Mouse (Mus musculus): ENCODE results near the gene Lipn. TPM values are rescaled to one million over a fixed set of nuclear protein-coding genes. Genes with fewer than 3 reads are reported as not detected.

Gene Lipn
- polyA plus RNA-seq, 1 experiment: not detected

DNA sequence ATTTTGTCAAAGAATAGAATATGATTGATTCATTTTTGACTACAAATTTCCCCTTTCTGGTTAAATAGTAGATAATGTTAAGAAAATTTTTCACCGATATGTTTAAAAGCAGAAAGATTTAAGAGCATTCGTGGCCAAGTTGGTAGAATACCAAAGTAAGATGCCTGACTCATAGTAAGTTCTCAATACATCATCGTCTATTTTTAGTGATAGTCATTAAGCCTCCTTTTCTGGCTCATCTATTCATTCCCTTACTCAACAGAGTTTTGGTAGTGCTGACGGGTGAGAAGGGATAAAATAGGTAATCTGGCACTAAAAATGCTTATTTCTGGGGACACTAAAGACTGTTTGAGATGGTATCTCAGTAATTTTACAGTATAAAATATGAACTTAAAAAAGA lies 3.1 kb upstream of the Lipn start:
- no peak for TF ChIP-seq CTCF (IDR thresholded peaks at IDR 0.05; ENCODE audit: borderline replicate concordance, insufficient read depth, low read depth, low read length)
- TF ChIP-seq POLR2A (IDR thresholded peaks at IDR 0.05; ENCODE audit: borderline replicate concordance, insufficient read depth, low read length): no peak
- WGBS: 88% methylated on average over 4 of the region's 4 CpGs
- H3K4me1 ChIP-seq (ENCODE audit: control insufficient read depth, insufficient read depth, low read length): no peaks in the 10 kb centered on the region
- H3K27me3 ChIP-seq (ENCODE audit: control insufficient read depth, insufficient read depth, low read length): no peaks in the 10 kb centered on the region
- no peak for DNase-seq
- no peak overlapping the region for H3K4me3 ChIP-seq (replicated peaks; ENCODE audit: insufficient read depth, low read depth, low read length)
- no peak overlapping the region for H3K27ac ChIP-seq (ENCODE audit: insufficient read depth, low read length)

DNA sequence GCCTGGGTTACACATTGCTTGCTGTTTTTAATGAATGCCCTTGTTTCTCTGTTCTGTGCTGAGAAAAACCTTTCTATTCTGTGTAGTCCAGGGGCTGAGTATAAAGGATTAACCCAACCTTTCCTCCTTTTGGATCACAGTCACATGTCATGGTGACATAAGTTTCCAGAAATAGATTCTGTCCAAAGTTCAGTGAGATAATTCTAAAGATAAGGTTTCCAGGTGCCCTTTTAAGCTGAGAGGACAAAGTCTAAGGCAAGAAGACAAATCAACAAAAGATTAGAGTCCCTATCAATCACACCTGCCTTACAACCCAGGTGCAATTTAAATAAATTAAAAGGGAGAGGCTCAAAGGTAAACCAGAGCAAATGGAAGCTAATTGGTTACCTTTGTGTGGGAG lies 7.1 kb downstream of the Lipn start:
- no peak overlapping the region for H3K27ac ChIP-seq (ENCODE audit: insufficient read depth, low read length)
- no peak overlapping the region for H3K4me3 ChIP-seq (replicated peaks; ENCODE audit: insufficient read depth, low read depth, low read length)
- no peaks in the 10 kb centered on the region for H3K4me1 ChIP-seq (ENCODE audit: control insufficient read depth, insufficient read depth, low read length)
- DNase-seq: no peak
- TF ChIP-seq CTCF (IDR thresholded peaks at IDR 0.05; ENCODE audit: borderline replicate concordance, insufficient read depth, low read depth, low read length): no peak
- H3K27me3 ChIP-seq (ENCODE audit: control insufficient read depth, insufficient read depth, low read length): no peaks in the 10 kb centered on the region

DNA sequence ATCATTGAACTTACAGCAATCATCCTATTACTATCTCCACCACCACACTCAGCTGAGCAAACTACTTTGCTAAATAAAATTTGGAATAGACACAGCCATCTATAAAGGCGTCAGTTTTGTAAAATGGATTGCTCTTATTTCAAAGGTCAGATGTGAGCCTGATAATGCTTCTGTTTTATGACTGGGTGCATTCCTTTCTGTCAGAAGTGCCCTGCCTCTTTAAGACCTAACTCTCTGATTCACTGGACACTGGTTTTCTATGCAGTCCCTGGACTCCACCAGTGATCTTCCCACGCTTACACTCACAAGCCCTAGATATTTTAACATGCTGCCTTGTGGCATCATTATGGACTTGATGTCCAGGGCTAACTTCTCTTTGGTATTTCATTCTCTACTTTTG lies 11.0 kb downstream of the Lipn start:
- no peaks in the 10 kb centered on the region for H3K4me1 ChIP-seq (ENCODE audit: control insufficient read depth, insufficient read depth, low read length)
- H3K27me3 ChIP-seq (ENCODE audit: control insufficient read depth, insufficient read depth, low read length): no peaks in the 10 kb centered on the region
- TF ChIP-seq CTCF (IDR thresholded peaks at IDR 0.05; ENCODE audit: borderline replicate concordance, insufficient read depth, low read depth, low read length) (no peak), POLR2A (IDR thresholded peaks at IDR 0.05; ENCODE audit: borderline replicate concordance, insufficient read depth, low read length) (no peak)
- WGBS: 82% methylated on average over 2 of the region's 2 CpGs
- no peak overlapping the region for H3K4me3 ChIP-seq (replicated peaks; ENCODE audit: insufficient read depth, low read depth, low read length)
- no peak for DNase-seq
- no peak overlapping the region for H3K27ac ChIP-seq (ENCODE audit: insufficient read depth, low read length)

DNA sequence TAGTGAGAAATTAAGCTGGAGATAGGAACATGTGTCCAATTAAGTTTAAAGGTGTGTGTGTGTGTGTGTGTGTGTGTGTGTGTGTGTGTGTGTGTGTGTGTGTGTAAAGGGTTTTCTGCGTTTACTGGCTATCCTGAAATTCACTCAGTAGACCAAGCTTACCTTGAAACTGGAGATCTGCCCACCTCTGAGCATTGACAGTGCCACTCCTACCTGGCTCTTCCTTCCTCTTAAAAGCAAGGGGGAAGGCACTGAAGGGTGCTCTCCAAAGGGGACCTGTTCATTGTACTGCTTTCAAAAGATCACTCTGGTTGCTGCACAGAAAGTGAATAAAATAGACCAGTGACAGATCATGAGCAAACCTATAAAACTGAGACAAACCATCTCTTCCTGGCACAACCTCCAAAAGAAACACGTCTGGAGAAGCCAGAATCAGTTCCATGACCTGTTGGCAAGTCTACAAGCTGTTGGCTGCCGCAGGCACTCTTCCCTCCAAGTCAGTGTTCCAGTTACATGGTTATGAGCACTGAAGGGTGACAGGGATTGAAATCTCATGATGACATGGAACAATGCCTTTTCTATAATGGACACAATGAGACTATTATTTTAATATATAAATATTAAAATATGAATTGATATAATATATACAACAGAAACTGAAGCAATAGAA lies 22.0 kb downstream of the Lipn start:
- Histone ChIP-seq H3K4me1 (ENCODE audit: control insufficient read depth, insufficient read depth, low read length) (no peaks in the 10 kb centered on the region), H3K27me3 (ENCODE audit: control insufficient read depth, insufficient read depth, low read length) (no peaks in the 10 kb centered on the region), H3K4me3 (replicated peaks; ENCODE audit: insufficient read depth, low read depth, low read length) (no peak overlapping the region), H3K27ac (ENCODE audit: insufficient read depth, low read length) (no peak overlapping the region)
- 10% methylated on average over 3 of the region's 3 CpGs for WGBS
- DNase-seq: peak in 1 of 2 experiments; percentile 4
- TF ChIP-seq POLR2A (IDR thresholded peaks at IDR 0.05; ENCODE audit: borderline replicate concordance, insufficient read depth, low read length): no peak
- TF ChIP-seq CTCF (IDR thresholded peaks at IDR 0.05; ENCODE audit: borderline replicate concordance, insufficient read depth, low read depth, low read length): no peak

DNA sequence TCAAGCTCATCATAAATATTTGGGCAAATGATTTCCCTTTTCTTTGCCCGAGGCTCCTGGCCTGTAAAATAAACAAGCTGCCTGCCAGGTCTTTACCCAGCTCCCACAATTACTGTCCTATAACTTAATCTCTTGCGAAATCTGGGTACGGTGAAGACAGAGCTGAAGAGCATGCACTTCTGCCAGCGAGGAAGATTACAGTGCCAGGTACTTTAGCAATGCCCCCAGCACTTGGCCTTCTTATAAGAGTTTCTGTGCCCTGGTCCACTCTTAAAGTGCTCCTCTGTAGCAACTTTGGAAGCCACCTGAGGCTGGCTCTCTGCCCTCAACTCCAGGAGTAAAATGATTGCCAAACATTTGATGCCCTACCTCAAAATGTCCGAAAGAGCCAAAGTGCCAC lies 28.2 kb downstream of the Lipn start:
- WGBS: 37% methylated on average over 5 of the region's 5 CpGs
- DNase-seq: no peak
- H3K27ac ChIP-seq (ENCODE audit: insufficient read depth, low read length): no peak overlapping the region
- no peaks in the 10 kb centered on the region for H3K4me1 ChIP-seq (ENCODE audit: control insufficient read depth, insufficient read depth, low read length)
- no peak overlapping the region for H3K4me3 ChIP-seq (replicated peaks; ENCODE audit: insufficient read depth, low read depth, low read length)
- no peaks in the 10 kb centered on the region for H3K27me3 ChIP-seq (ENCODE audit: control insufficient read depth, insufficient read depth, low read length)
- TF ChIP-seq CTCF (IDR thresholded peaks at IDR 0.05; ENCODE audit: borderline replicate concordance, insufficient read depth, low read depth, low read length) (no peak), POLR2A (IDR thresholded peaks at IDR 0.05; ENCODE audit: borderline replicate concordance, insufficient read depth, low read length) (no peak)

DNA sequence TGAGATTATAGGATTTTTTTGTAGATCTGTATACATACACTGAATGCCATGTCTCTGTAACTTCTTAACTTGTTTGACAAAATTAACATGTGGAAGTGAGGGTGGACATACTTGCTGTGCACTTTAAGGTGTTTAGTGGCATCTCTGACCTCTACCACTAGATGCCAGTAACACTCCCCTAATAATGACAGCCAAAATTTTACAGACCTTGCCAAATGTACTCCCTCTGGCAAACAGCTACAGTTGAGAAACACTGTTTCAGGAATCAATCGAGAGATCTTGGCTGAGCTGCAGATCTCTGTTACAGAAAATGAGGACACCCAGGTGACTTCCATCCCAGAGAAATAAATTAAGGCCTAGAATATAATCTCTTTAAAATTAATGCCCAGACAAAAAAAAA lies 29.1 kb downstream of the Lipn start:
- TF ChIP-seq CTCF (IDR thresholded peaks at IDR 0.05; ENCODE audit: borderline replicate concordance, insufficient read depth, low read depth, low read length) (no peak), POLR2A (IDR thresholded peaks at IDR 0.05; ENCODE audit: borderline replicate concordance, insufficient read depth, low read length) (no peak)
- DNase-seq: no peak
- WGBS: 0% methylated on average over 1 of the region's 1 CpGs
- Histone ChIP-seq H3K4me3 (replicated peaks; ENCODE audit: insufficient read depth, low read depth, low read length) (no peak overlapping the region), H3K27ac (ENCODE audit: insufficient read depth, low read length) (no peak overlapping the region), H3K4me1 (ENCODE audit: control insufficient read depth, insufficient read depth, low read length) (no peaks in the 10 kb centered on the region), H3K27me3 (ENCODE audit: control insufficient read depth, insufficient read depth, low read length) (no peaks in the 10 kb centered on the region)

DNA sequence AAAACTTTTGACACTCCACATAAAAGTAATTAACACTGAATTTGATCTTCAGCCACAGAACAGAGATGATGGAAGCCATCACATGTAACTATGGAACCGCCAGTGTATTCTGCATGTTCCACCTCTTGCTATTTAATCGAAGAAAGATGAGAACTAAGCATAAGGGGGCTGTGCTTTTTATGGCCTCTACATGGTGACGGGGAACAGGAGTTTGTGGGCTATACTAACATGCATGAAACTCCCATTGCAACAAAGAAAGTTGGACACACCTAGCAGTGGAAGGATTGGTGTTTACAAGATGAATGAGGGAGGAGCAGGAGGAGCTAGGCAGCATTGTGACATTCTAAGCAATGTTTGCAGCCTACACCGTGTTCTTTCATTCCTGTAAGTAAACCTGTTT lies 33.5 kb downstream of the Lipn start, which contains the start of gene Lipm:
TSS of gene Lipm (plus strand) at position 301 of the 400 bp plus-strand sequence.
- DNase-seq: no peak
- 88% methylated on average over 4 of the region's 4 CpGs for WGBS
- TF ChIP-seq CTCF (IDR thresholded peaks at IDR 0.05; ENCODE audit: borderline replicate concordance, insufficient read depth, low read depth, low read length) (no peak), POLR2A (IDR thresholded peaks at IDR 0.05; ENCODE audit: borderline replicate concordance, insufficient read depth, low read length) (no peak)

DNA sequence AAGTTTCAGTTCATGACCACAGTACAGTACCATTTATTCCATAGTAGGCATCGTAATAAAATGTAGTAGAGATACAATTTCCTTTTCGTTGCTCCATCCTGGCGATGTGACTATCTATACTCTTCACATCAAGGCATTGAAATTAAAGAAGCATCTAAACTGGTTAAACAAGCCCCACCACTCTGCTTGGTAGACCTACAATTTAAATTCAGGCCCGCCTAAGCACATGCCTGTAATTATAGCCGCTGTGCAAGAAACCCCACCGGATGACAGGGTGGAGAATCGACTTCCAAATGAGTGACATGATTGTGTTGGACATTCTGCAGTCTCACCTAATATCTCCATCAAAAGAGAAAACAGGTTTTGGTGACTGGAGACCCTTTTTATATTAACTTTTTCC lies 34.7 kb downstream of the Lipn start:
- no peak for DNase-seq
- H3K4me1 ChIP-seq (ENCODE audit: control insufficient read depth, insufficient read depth, low read length): no peaks in the 10 kb centered on the region
- H3K4me3 ChIP-seq (replicated peaks; ENCODE audit: insufficient read depth, low read depth, low read length): no peak overlapping the region
- 92% methylated on average over 7 of the region's 7 CpGs for WGBS
- H3K27me3 ChIP-seq (ENCODE audit: control insufficient read depth, insufficient read depth, low read length): no peaks in the 10 kb centered on the region
- no peak overlapping the region for H3K27ac ChIP-seq (ENCODE audit: insufficient read depth, low read length)
- no peak for TF ChIP-seq POLR2A (IDR thresholded peaks at IDR 0.05; ENCODE audit: borderline replicate concordance, insufficient read depth, low read length)
- no peak for TF ChIP-seq CTCF (IDR thresholded peaks at IDR 0.05; ENCODE audit: borderline replicate concordance, insufficient read depth, low read depth, low read length)

More for the DNA sequence above, 33.5 kb downstream of the Lipn start, which contains the start of gene Lipm:
- Histone ChIP-seq H3K4me3 (replicated peaks; ENCODE audit: insufficient read depth, low read depth, low read length) (no peak within 1 kb of the TSS), H3K27me3 (ENCODE audit: control insufficient read depth, insufficient read depth, low read length) (no peaks in the 10 kb centered on the region), H3K4me1 (ENCODE audit: control insufficient read depth, insufficient read depth, low read length) (no peaks in the 10 kb centered on the region), H3K27ac (ENCODE audit: insufficient read depth, low read length) (no peak within 1 kb of the TSS)

Measured in cerebellum, adult 2 months (tissue).